Mouse (Mus musculus) liver, embryonic 14.5 days (tissue): Measurements from ENCODE around the gene Alox5ap.

Experiments
- CTCF ChIP-seq: IDR thresholded peaks from 2 replicates; pipeline ENCODE4 v1.5.1; 2016; ENCODE audit warnings: antibody characterized with exemption, low read depth, control low read depth
- EP300 ChIP-seq: IDR thresholded peaks from 2 replicates; pipeline ENCODE4 v1.6.1; 2016; ENCODE audit warnings: antibody characterized with exemption, low read depth

GRCm38 (mm10) chr5:149337148-149337547 is 72.6 kb downstream of the Alox5ap start:
- no peak for TF ChIP-seq CTCF
- TF ChIP-seq EP300, result no peak
